Mouse (Mus musculus): ENCODE data around the gene Tmem234. TPM values are rescaled to one million over a fixed set of nuclear protein-coding genes. Genes with fewer than 3 reads are reported as not detected.

Gene Tmem234
- total RNA-seq (2023), result 173 TPM

DNA sequence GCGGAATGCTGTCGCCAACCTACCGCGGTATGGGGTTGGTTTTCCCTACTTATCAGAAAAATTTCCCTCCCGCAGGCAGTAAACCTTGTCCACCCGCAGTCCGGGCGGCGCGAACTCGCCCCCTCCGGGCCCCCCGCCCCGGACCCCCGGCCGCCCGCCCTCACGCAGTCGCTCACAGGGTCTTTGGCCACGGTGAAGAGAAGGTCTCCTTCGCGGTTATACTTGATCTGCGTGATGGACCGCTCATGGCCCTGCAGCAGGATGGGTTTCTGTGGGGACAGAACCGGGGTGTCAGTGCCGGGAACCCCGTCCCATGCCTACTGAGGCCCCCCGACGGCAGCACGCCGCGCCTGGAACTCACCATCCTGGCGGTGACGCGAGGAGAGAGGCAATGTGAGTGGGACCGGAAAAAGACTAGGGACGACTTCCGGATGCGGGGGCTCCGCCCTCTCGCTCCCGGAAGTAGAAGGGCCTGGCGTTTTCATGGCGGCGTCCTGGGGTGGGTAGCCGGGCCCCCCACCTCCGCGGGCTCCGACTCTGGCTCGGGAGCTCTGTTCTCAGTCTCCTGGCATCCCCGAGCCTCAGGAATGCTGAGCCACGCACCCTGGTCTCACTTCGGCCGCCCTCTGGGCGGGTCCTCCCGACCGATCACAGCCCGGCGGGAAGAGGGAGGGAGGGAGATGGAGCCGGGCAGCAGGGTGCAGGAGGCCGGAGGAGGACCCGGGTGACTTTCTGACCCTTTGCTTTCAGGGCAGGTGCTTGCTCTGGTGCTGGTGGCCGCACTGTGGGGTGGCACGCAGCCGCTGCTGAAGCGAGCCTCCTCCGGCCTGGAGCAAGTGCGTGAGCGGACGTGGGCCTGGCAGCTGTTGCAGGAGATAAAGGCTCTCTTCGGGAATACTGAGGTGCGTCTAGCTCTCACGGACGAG lies at the start of gene Tmem234, which contains the start of gene Eif3i:
TSS of gene Tmem234 (plus strand) at position 436 of the 926 bp plus-strand sequence.
TSS of gene Eif3i (minus strand) at position 416 of the 926 bp plus-strand sequence.

DNA sequence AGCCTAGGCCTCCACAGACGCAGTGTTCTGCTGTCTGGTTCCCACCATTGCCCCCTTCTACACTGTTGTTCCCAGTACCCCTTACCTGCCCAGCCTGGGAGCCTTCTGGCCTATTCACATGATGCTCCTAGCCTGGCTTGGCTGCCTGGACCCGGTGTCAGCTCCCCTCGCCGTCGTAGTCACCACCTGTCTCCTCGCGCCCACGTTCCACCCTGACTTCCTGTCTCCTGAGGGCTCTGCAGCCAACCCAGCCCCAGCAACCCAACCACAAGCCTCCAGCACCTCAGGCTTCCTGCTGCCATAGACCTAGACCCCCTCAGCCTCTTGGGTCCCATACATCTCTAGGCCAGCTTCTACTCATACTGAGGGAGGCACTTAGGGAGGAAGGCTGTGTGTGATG lies 27.0 kb upstream of the Tmem234 start, which contains the start of gene Lck:
TSS of gene Lck (minus strand) at position 212 of the 400 bp plus-strand sequence.

DNA sequence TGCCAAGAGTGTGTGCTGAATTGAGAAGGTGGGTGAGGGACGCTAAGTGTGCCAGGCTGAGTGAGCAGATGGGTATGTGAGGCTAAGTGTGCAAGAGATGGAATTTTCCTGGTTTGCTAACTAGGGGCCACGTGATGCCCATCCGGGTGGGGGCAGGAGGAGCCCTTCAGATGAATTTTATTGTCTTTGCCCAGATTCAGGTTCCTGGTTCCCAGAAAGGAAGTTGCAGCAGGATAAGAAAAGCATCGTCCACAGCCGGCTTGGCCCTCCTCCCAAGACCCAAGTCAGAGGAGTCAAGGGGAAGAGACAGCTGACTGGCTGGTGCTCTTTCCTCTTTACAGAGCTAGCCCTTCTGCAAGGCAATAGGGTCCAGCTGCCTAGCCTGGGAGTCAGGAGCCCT lies 22.0 kb upstream of the Tmem234 start, which contains the start of gene Fam167b:
TSS of gene Fam167b (minus strand) at position 84 of the 400 bp plus-strand sequence.

DNA sequence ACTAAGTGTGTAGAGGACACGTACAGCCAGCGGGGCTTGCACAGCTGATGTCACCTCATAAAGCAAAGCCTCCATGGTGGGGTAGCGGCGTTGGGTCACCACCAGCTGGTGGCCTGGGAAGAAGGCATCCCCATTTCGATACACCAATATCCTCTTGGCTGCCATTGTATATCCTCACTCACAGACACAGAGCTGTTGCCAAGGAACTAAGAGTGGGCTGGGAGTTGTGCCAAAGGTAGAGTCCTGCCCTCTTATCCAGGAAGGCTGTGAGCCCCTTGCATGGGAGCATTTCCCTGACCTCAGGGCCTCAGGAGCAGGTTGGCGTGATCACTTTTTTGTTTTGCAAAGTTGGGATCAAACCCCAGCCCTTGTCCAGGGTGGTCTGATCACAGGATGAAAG lies 13.6 kb downstream of the Tmem234 start, which contains the start of gene Dcdc2b:
TSS of gene Dcdc2b (minus strand) at position 165 of the 400 bp plus-strand sequence.

DNA sequence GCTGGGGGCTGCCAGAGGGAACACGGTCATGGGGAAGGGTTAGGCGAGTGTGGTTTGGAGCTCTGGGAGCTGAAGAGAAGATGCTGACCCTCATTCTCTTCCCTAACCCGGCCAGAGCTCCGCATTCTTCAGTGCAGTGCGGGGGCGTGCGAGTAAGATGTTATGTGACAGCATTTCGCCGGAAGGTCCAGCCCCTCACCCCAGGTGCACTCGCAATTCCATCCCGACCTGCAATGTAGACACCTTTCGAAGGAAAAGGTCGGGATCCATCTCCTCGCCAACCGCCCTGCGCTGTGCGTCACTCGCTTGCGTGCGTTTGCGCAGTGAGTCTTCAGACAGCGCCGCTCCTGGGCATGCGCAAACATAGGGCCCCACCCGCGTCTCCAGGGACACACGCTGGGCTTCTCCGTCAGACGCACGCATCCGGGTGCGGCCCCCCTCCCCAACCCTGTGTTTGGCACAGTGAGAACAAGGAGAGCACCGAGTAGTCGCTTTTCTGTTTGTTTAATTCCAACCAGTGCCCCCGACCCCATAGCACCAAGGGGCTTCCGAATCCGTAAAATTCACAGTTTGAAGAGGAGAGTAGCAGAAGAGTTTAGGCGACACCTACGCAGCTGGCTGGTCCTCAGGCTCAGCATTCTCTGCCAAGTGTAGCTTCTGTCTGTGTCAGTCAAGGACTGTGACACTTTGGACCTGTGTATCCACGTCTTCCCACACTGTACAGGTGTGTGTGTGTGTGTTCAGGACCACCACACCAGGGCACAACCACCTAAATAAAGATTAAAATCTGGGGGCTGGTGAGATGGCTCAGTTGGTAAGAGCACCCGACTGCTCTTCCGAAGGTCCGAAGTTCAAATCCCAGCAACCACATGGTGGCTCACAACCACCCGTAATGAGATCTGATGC lies 18.6 kb downstream of the Tmem234 start, which contains the start of gene Iqcc:
TSS of gene Iqcc (minus strand) at position 314 of the 906 bp plus-strand sequence.

DNA sequence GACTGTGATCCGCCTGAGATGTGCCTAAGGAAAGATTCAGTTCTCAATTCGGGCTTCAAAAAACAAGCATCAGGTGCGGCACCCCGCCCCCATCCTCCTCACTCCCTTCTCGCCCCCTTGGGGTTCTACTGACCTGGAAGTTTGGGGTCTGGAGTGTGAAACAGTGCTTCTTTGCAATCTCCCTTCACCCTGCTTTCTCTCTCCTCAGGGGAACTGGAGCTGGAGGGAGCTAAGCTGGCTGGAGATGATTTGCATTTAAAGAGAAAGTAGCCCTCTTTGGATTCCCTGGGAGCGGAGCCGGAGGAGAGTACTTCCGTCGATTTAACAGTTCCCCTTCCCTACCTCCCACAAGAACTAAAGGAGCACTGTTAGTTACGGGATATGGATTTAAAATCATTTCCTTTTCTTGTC lies 23.2 kb downstream of the Tmem234 start, which contains the start of gene Ccdc28b:
TSS of gene Ccdc28b (minus strand) at position 267 of the 411 bp plus-strand sequence.

DNA sequence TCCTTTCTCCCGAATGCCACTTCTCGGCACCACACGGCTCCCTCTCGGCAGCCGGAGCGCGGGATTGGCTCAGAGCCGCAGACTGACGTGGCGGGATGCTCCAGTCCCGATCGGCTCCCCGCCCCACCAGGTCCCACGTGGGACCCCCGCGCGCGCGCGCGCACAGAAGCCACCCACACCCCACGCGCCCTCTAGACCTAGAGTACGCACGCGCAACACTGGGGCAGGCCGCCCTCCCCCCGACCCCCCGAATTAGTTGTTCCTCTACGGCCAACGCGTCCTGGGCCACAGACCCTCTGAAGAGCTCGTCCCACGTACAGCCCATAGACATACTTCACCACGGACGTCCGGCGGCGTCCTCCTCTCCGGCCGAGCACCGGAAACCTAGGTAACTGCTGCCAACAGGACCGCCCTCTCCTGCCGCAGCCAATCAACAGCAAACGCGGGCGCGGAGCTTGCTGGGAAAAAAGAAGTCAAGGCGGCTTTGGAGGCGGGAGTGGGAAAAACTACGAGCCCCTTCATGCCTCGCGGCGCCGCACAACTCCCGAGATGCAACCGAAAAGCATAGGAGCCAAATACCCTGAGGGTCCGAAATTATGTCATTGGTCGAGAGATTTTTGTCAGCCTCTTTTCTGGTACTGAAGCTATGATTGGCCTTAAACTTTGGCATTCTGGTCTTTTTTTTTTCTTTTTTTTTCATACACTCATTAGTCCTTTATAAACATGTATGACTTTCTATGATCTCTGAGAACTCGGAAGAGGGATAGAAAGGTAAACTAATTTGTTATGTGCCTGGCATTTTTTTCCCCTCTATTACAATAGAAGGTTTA lies 40.4 kb downstream of the Tmem234 start, which contains the start of gene Txlna:
TSS of gene Txlna (minus strand) at position 428 of the 830 bp plus-strand sequence.

DNA sequence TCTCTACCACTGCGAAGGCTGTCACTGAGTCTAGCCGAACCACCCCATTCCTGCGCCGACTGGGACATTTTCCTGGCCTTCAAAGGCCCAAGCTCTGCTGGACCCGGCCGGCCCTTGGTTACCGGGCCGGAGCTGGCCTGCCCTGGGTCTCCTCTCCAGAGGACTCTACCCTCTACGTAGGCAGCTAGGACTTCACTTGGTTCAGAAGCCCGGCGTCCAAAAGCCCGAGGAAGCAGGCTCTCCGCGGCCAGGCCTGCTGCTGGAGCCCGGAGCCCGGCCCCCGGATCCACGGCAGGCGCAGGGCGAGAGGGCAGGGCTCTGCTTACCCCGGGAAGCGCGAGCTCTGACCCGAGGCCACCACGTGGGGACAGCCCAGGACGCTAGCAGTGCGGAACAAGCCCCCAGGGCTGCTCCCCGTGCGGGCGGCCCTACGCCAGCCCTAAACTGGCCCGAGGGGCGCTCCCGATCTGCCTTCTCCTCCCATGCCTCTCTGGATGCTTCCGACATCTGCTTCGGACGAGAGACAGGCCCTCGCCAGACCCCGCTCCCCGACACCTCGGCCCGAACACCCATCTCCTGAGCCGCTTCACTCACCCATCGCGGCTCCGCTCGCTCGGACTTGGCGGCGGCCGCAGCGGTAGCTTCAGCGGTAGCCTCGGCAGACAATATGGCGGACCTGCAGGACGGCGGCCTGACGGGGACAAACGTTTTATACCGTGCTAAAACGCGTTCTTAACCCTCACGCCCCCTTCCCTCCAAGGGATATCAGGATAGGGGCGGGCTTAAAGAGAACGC lies 71.8 kb downstream of the Tmem234 start, which contains the start of gene Kpna6:
TSS of gene Kpna6 (minus strand) at position 685 of the 795 bp plus-strand sequence.

Other genes with a start within 250 kb of the Tmem234 start
- gene Zbtb8a, start 222.6 kb upstream of the Tmem234 start, total RNA-seq (2023), result 1.8 TPM
- not detected for gene Zbtb8b, start 159.8 kb upstream of the Tmem234 start, total RNA-seq (2023)
- 163 TPM for gene Bsdc1, start 139.1 kb upstream of the Tmem234 start, total RNA-seq (2023)
- gene Tssk3, start 109.6 kb upstream of the Tmem234 start, total RNA-seq (2023), result not detected
- 1.9 TPM for gene Fam229a, start 109.5 kb upstream of the Tmem234 start, total RNA-seq (2023)
- gene Marcksl1, start 87.1 kb upstream of the Tmem234 start, total RNA-seq (2023), result 19.7 TPM
- gene Hdac1, start 58.0 kb upstream of the Tmem234 start, total RNA-seq (2023), result 127 TPM
- gene Lck, start 27.0 kb upstream of the Tmem234 start, total RNA-seq (2023), result 749 TPM
- 1.2 TPM for gene Fam167b, start 22.1 kb upstream of the Tmem234 start, total RNA-seq (2023)
- 173 TPM for gene Eif3i, start within 50 bp of the Tmem234 start, total RNA-seq (2023)
- 3.7 TPM for gene Dcdc2b, start 13.6 kb downstream of the Tmem234 start, total RNA-seq (2023)
- 17.3 TPM for gene Iqcc, start 18.4 kb downstream of the Tmem234 start, total RNA-seq (2023)
- 6.2 TPM for gene Ccdc28b, start 23.3 kb downstream of the Tmem234 start, total RNA-seq (2023)
- gene Txlna, start 40.4 kb downstream of the Tmem234 start, total RNA-seq (2023), result 63.2 TPM
- 31.4 TPM for gene Kpna6, start 72.1 kb downstream of the Tmem234 start, total RNA-seq (2023)
- 13.0 TPM for gene Tmem39b, start 96.2 kb downstream of the Tmem234 start, total RNA-seq (2023)
- 126 TPM for gene Khdrbs1, start 141.6 kb downstream of the Tmem234 start, total RNA-seq (2023)
- 326 TPM for gene Ptp4a2, start 210.6 kb downstream of the Tmem234 start, total RNA-seq (2023)

All from CD4-positive naive resting alpha-beta T cell, adult 76 days (primary cell).